ENCODE assay signal across 19 mouse cellular contexts in genomic region chr7:98392466-98393201, GRCm38 (mm10). TPM values are rescaled to one million over a fixed set of nuclear protein-coding genes. Genes with fewer than 3 reads are reported as not detected.
DNase-seq lines count a peak whose midpoint lies in the region; ATAC-seq and TF ChIP-seq lines count a peak whose summit lies in the region.
"Had no signal": no experiment of that assay in that cellular context is flagged by ENCODE, and none has a peak within 500 bp of the region (broad histone marks: within the 10 kb centered on the region; RNA-seq: fewer than 3 reads in every experiment).

No protein-coding gene starts in this region.

- DNase-seq in gastrocnemius, adult 18-20 months (ENCODE audit: low spot score): peak; percentile 54
- no peak for DNase-seq in gastrocnemius, adult 8-10 months (ENCODE audit: low spot score in 2 of 2)
- no peak for DNase-seq in lung, postnatal 0 days (ENCODE audit: low spot score)
- DNase-seq in lung, postnatal 25 days (ENCODE audit: low spot score): no peak
- DNase-seq in adrenal gland, postnatal 10 days: peak; percentile 75
- DNase-seq in urinary bladder, postnatal 10 days (ENCODE audit: low spot score): no peak
- no peak for DNase-seq in heart, postnatal 14 days
- DNase-seq: cerebellum, adult 9-11 months; heart, adult 2 months; liver, embryonic 13.5 days had no signal

- peak; percentile 17; the same call in 1 of the 2 replicates for TF ChIP-seq EP300 in lung, postnatal 0 days (IDR thresholded peaks at IDR 0.05)

- no peaks in the 10 kb centered on the region for H3K79me2 ChIP-seq in myocyte (ENCODE audit: control insufficient read depth, insufficient read depth)

- no peaks in the 10 kb centered on the region for H3K9me3 ChIP-seq in lung, postnatal 0 days (ENCODE audit: low read length)
- H3K9me3 ChIP-seq: embryonic facial prominence, embryonic 15.5 days; forebrain, embryonic 13.5 days; hindbrain, embryonic 15.5 days; liver, embryonic 13.5 days; midbrain, embryonic 15.5 days had no signal

- no peak overlapping the region for H3ac ChIP-seq in myocyte (ENCODE audit: control insufficient read depth, insufficient read length)

- no peak overlapping the region for H3K27ac ChIP-seq in lung, postnatal 0 days (ENCODE audit: low read length)
- H3K27ac ChIP-seq: embryonic facial prominence, embryonic 15.5 days; forebrain, embryonic 13.5 days; heart, adult 2 months; hindbrain, embryonic 15.5 days; liver, embryonic 13.5 days; macrophage; midbrain, embryonic 15.5 days had no signal

- no peak overlapping the region for H3K4me3 ChIP-seq in lung, postnatal 0 days (ENCODE audit: low read depth, low read length)
- H3K4me3 ChIP-seq in myocyte: no peak overlapping the region
- H3K4me3 ChIP-seq: embryonic facial prominence, embryonic 15.5 days; forebrain, embryonic 13.5 days; heart, adult 2 months; hindbrain, embryonic 15.5 days; liver, embryonic 13.5 days; midbrain, embryonic 15.5 days had no signal

- H3K9ac ChIP-seq in lung, postnatal 0 days (replicated peaks; ENCODE audit: low read depth): no peak overlapping the region
- H3K9ac ChIP-seq: embryonic facial prominence, embryonic 15.5 days; forebrain, embryonic 13.5 days; hindbrain, embryonic 15.5 days; liver, embryonic 13.5 days; midbrain, embryonic 15.5 days had no signal

- TF ChIP-seq POLR2A in myocyte (IDR thresholded peaks at IDR 0.05; ENCODE audit: insufficient read length, low read depth): no peak

- TF ChIP-seq CTCF in lung, postnatal 0 days (IDR thresholded peaks at IDR 0.05): no peak

- H3K4me1 ChIP-seq in lung, postnatal 0 days (ENCODE audit: insufficient read depth, low read depth, low read length): no peaks in the 10 kb centered on the region
- H3K4me1 ChIP-seq: liver, embryonic 13.5 days had no signal

- no peak for ATAC-seq in lung, postnatal 0 days
- ATAC-seq: forebrain, embryonic 13.5 days; intestine, postnatal 0 days; midbrain, embryonic 15.5 days had no signal

- H3K4me2 ChIP-seq in lung, postnatal 0 days (replicated peaks; ENCODE audit: low read depth, low read length): no peak overlapping the region
- H3K4me2 ChIP-seq in myocyte (ENCODE audit: low read depth): peak overlapping the region; percentile 73
- H3K4me2 ChIP-seq: embryonic facial prominence, embryonic 15.5 days; forebrain, embryonic 13.5 days; hindbrain, embryonic 15.5 days; liver, embryonic 13.5 days; midbrain, embryonic 15.5 days had no signal

- no peaks in the 10 kb centered on the region for H3K27me3 ChIP-seq in lung, postnatal 0 days (replicated peaks; ENCODE audit: insufficient read depth, low read length)
- H3K27me3 ChIP-seq in myocyte (ENCODE audit: control insufficient read depth, insufficient read depth, insufficient read length): no peaks in the 10 kb centered on the region
- H3K27me3 ChIP-seq: embryonic facial prominence, embryonic 15.5 days; forebrain, embryonic 13.5 days; hindbrain, embryonic 15.5 days; liver, embryonic 13.5 days; midbrain, embryonic 15.5 days had no signal

- 85% methylated on average over 8 of the region's 8 CpGs for WGBS in lung, postnatal 0 days

- intact Hi-C loops in heart, postnatal 14 days (cut with DNase I): loop anchor here (5.0 kb wide), 1 partner anchor 35 kb away; no protein-coding TSS in a partner anchor

- H3K36me3 ChIP-seq in lung, postnatal 0 days (ENCODE audit: insufficient read depth, low read length): no peaks in the 10 kb centered on the region
- no peaks in the 10 kb centered on the region for H3K36me3 ChIP-seq in myocyte (ENCODE audit: control insufficient read depth, insufficient read depth)
- H3K36me3 ChIP-seq: embryonic facial prominence, embryonic 15.5 days; hindbrain, embryonic 15.5 days; liver, embryonic 13.5 days; midbrain, embryonic 15.5 days had no signal

TF ChIP-seq in myocyte, 11 proteins besides CTCF, POLR2A, EP300 and RAD21:
- TF ChIP-seq MYOG (IDR thresholded peaks at IDR 0.05; ENCODE audit: control insufficient read depth in 1 of 3, insufficient read depth in 1 of 3, insufficient read length in 2 of 3, low read depth in 2 of 3): no peak
- no peak for TF ChIP-seq POLR2AphosphoS2 (IDR thresholded peaks at IDR 0.05; ENCODE audit: insufficient read length, low read depth)
- no peak for TF ChIP-seq E2F4 (IDR thresholded peaks at IDR 0.05; ENCODE audit: insufficient read depth)
- TF ChIP-seq CEBPB (IDR thresholded peaks at IDR 0.05; ENCODE audit: insufficient read depth, poor library complexity, severe bottlenecking): no peak
- no peak for TF ChIP-seq MYOD1 (IDR thresholded peaks at IDR 0.05; ENCODE audit: control insufficient read depth in 1 of 3, insufficient read length in 2 of 3, low read depth in 2 of 3)
- no peak for TF ChIP-seq TCF12 (IDR thresholded peaks at IDR 0.05; ENCODE audit: insufficient read depth, poor library complexity, severe bottlenecking)
- no peak for TF ChIP-seq SRF (IDR thresholded peaks at IDR 0.05; ENCODE audit: control insufficient read depth, insufficient read length, low read depth)
- no peak for TF ChIP-seq TCF3 (IDR thresholded peaks at IDR 0.05; ENCODE audit: insufficient read length, low read depth)

RNA-seq across cellular contexts. Expression of gene Tsku, which starts 31.5 kb away (rescaled TPM):
- total RNA-seq in gastrocnemius, adult 18-20 months (2021): 1 to 10 TPM; 1.1 to 1.7 TPM
- 1 to 10 TPM in 2 of 4 experiments, under 1 TPM in 2; 0.73 to 1.9 (median 1.1) TPM for total RNA-seq in gastrocnemius, adult 8-10 months (2022)
- 8.6 and 9.1 TPM in 2 replicates for polyA plus RNA-seq in lung, postnatal 0 days (2015; fragmentation: Nextera tagmentation; extraction: Ambion mirVana)
- total RNA-seq in adrenal gland, postnatal 10 days (2021): 1 to 10 TPM; 7.0 to 7.2 TPM
- polyA plus RNA-seq in myocyte (2012; fragmentation: generic; extraction: Trizol): 8.4 TPM
- total RNA-seq in heart, postnatal 14 days (2021): 1 to 10 TPM; 4.0 to 4.4 TPM

RNA-seq across cellular contexts. Expression of gene Gucy2d, which starts 47.6 kb away (rescaled TPM):
- under 1 TPM in 1 of 2 experiments, not detected in 1; 0.19 TPM for total RNA-seq in gastrocnemius, adult 18-20 months (2021)
- total RNA-seq in gastrocnemius, adult 8-10 months (2022): under 1 TPM in 1 of 4 experiments, not detected in 3; 0.17 TPM
- not detected in 2 replicates for polyA plus RNA-seq in lung, postnatal 0 days (2015; fragmentation: Nextera tagmentation; extraction: Ambion mirVana)
- total RNA-seq in adrenal gland, postnatal 10 days (2021): under 1 TPM in 1 of 2 experiments, not detected in 1; 0.09 TPM
- polyA plus RNA-seq in myocyte (2012; fragmentation: generic; extraction: Trizol): not detected
- total RNA-seq in heart, postnatal 14 days (2021): under 1 TPM in 1 of 2 experiments, not detected in 1; 0.17 TPM
- polyA plus RNA-seq: embryonic facial prominence, embryonic 15.5 days; forebrain, embryonic 13.5 days; liver, embryonic 13.5 days; macrophage; midbrain, embryonic 15.5 days; neural tube, embryonic 11.5 days; thymus, postnatal 0 days had no signal

Comparison
In these comparisons a context has a peak if more than half of its experiments do, and no peak if none do; other contexts are left out.
1. DNase-seq: peak in gastrocnemius, adult 18-20 months (single experiment) and adrenal gland, postnatal 10 days (single experiment); none in gastrocnemius, adult 8-10 months (0 of 2), lung, postnatal 0 days (single experiment), lung, postnatal 25 days (single experiment), urinary bladder, postnatal 10 days (single experiment) and heart, postnatal 14 days (0 of 2).